ENCODE assay signal across 8 mouse cellular contexts in the genomic region with DNA sequence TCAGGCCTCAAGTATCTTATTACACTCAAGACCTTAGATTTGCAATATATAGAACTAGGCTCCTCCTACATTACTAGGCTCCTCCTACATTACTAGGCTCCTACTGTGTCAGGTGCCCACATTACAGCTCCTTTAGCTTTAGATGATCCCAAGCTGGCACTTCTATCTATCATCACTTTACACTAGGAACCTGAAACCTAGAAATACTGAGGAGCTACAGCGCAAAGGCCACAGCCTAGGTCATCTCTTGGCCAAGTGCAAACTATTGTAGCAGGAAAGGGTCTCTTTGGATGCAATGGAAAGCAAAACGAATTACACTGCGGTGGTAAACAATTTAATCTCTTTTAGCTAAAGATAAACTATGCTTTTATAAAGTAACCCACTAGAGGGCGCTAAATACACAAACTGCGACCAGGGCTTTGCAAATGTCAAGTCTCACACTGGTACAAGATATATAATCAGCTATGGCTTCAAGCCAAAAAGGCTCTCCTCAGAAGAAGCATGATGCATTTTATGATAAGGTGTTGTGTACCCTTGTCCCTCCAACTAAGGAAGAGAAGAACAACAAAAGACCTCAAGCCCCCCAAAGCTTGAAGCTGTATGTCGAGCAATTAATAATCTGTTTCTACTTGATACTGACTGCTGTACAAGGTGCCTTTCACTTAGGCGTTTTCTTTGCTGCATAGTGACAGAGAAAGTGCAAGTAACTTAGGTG. TPM values are rescaled to one million over a fixed set of nuclear protein-coding genes. Genes with fewer than 3 reads are reported as not detected.
A peak's percentile ranks its signal among the peaks of the same experiment; 100 is the strongest.
DNase-seq lines count a peak whose midpoint lies in the region; ATAC-seq and TF ChIP-seq lines count a peak whose summit lies in the region.

No protein-coding gene starts in this region.

- H3K36me3 ChIP-seq in liver, embryonic 13.5 days, result peaks cover 17% of the 10 kb centered on the region
- H3K36me3 ChIP-seq in neural tube, embryonic 12.5 days, result peaks cover 8% of the 10 kb centered on the region

- H3K27me3 ChIP-seq in cerebellum, adult 2 months (ENCODE audit: control insufficient read depth, insufficient read depth, low read length), result no peaks in the 10 kb centered on the region
- H3K27me3 ChIP-seq in liver, embryonic 13.5 days, result no peaks in the 10 kb centered on the region
- H3K27me3 ChIP-seq in neural tube, embryonic 12.5 days (replicated peaks), result no peaks in the 10 kb centered on the region

- TF ChIP-seq CTCF in cerebellum, adult 2 months (IDR thresholded peaks at IDR 0.05; ENCODE audit: borderline replicate concordance, insufficient read depth, low read depth, low read length), result peak; percentile 29; the same call in 1 of the 2 replicates

- peak; percentile 53 for ATAC-seq in liver, embryonic 13.5 days (ENCODE audit: low read depth)
- ATAC-seq in neural tube, embryonic 12.5 days (ENCODE audit: low FRiP score, low read depth), result 0 out of 2 replicates have a peak, but pooled peaks have one; percentile 10

- peak overlapping the region; percentile 33 for H3K4me2 ChIP-seq in liver, embryonic 13.5 days
- H3K4me2 ChIP-seq in neural tube, embryonic 12.5 days (replicated peaks), result peak overlapping the region; percentile 33

- peaks cover 7% of the 10 kb centered on the region; the same call in 1 of the 2 replicates for H3K4me1 ChIP-seq in cerebellum, adult 2 months (ENCODE audit: control insufficient read depth, insufficient read depth, low read length)
- peaks cover 89% of the 10 kb centered on the region for H3K4me1 ChIP-seq in liver, embryonic 13.5 days (replicated peaks)
- H3K4me1 ChIP-seq in neural tube, embryonic 12.5 days, result peaks cover 86% of the 10 kb centered on the region

- TF ChIP-seq POLR2A in cerebellum, adult 2 months (IDR thresholded peaks at IDR 0.05; ENCODE audit: borderline replicate concordance, insufficient read depth, low read length), result no peak

- peak overlapping the region; percentile 31; the same call in 1 of the 2 replicates for H3K27ac ChIP-seq in cerebellum, adult 2 months (ENCODE audit: insufficient read depth, low read length)
- H3K27ac ChIP-seq in liver, embryonic 13.5 days, result peak overlapping the region; percentile 56
- H3K27ac ChIP-seq in neural tube, embryonic 12.5 days, result no peak overlapping the region

- peak; percentile 86 for DNase-seq in 3T3-L1 (ENCODE audit: low read depth, low spot score)
- DNase-seq in B cell, adult 2 months, result peak; percentile 66 to 67
- DNase-seq in cerebellum, adult 2 months, result peak; percentile 40 to 74
- peak; percentile 67 to 76 for DNase-seq in heart, adult 9 months (ENCODE audit: low spot score in 2 of 2)
- no peak for DNase-seq in liver, embryonic 13.5 days
- no peak for DNase-seq in ovary, postnatal 14 days (ENCODE audit: low spot score)
- DNase-seq in adrenal gland, adult 8-10 months, result no peak

- 13% methylated on average over 7 of the region's 7 CpGs for WGBS in cerebellum, adult 2 months
- WGBS in liver, embryonic 13.5 days (ENCODE audit: insufficient replicate concordance), result 26% methylated on average over 7 of the region's 7 CpGs
- WGBS in neural tube, embryonic 12.5 days, result 39% methylated on average over 7 of the region's 7 CpGs

- no peak overlapping the region for H3K9ac ChIP-seq in liver, embryonic 13.5 days
- no peak overlapping the region for H3K9ac ChIP-seq in neural tube, embryonic 12.5 days

- no peaks in the 10 kb centered on the region for H3K9me3 ChIP-seq in liver, embryonic 13.5 days (replicated peaks)
- no peaks in the 10 kb centered on the region for H3K9me3 ChIP-seq in neural tube, embryonic 12.5 days

- H3K4me3 ChIP-seq in cerebellum, adult 2 months (replicated peaks; ENCODE audit: insufficient read depth, low read depth, low read length), result peak overlapping the region; percentile 43
- no peak overlapping the region for H3K4me3 ChIP-seq in liver, embryonic 13.5 days (replicated peaks)
- H3K4me3 ChIP-seq in neural tube, embryonic 12.5 days, result no peak overlapping the region

RNA-seq across cellular contexts. Expression of gene Kmt2e, which starts 18.5 kb away (rescaled TPM):
- polyA plus RNA-seq in cerebellum, adult 2 months (2012; rRNA removed), result 46.6 and 56.7 TPM in 2 replicates
- polyA plus RNA-seq in liver, embryonic 13.5 days (2015; fragmentation: Nextera tagmentation; extraction: Ambion mirVana), result 37.1 and 37.9 TPM in 2 replicates
- polyA plus RNA-seq in neural tube, embryonic 12.5 days (2016; fragmentation: Nextera tagmentation; extraction: Ambion mirVana), result 142 and 145 TPM in 2 replicates
- total RNA-seq in adrenal gland, adult 8-10 months (2022), result 100 to 1,000 TPM in 2 of 4 experiments, 10 to 100 TPM in 2; 71.4 to 117 (median 87.8) TPM

Comparison
In these comparisons a context has a peak if more than half of its experiments do, and no peak if none do; other contexts are left out.
1. DNase-seq: peak in 3T3-L1 (single experiment), B cell, adult 2 months (2 of 2), cerebellum, adult 2 months (2 of 2) and heart, adult 9 months (2 of 2); none in liver, embryonic 13.5 days (single experiment), ovary, postnatal 14 days (single experiment) and adrenal gland, adult 8-10 months (single experiment).